Mouse (Mus musculus): Measurements from ENCODE around the gene Prr19. TPM values are rescaled to one million over a fixed set of nuclear protein-coding genes. Genes with fewer than 3 reads are reported as not detected.

Prr19 gene
- not detected for polyA plus RNA-seq (2017; shearing (Covaris generic))

GRCm38 (mm10) chr7:25301063-25301462 is at the start of gene Prr19:
Gene Prr19 (plus strand): TSS chr7:25301411.

GRCm38 (mm10) chr7:25267301-25267750 is 33.9 kb upstream of the Prr19 start, which contains the start of gene Cic:
Gene Cic (plus strand): TSS chr7:25267704.

GRCm38 (mm10) chr7:25297454-25298325 is 3.5 kb upstream of the Prr19 start, which contains the start of gene Pafah1b3:
Gene Pafah1b3 (minus strand): TSS chr7:25297986.

GRCm38 (mm10) chr7:25305956-25306613 is 4.9 kb downstream of the Prr19 start, which contains the start of gene Tmem145:
Gene Tmem145 (plus strand): TSS chr7:25306106.

GRCm38 (mm10) chr7:25316532-25317445 is 15.6 kb downstream of the Prr19 start, which contains the start of gene Megf8:
Gene Megf8 (plus strand): TSS chr7:25317164.

Other genes starting within 250 kb of the Prr19 start
- 11.5 TPM for gene Grik5, start 229.1 kb upstream of the Prr19 start, polyA plus RNA-seq (2017; shearing (Covaris generic))
- 31.1 TPM for gene Zfp574, start 228.8 kb upstream of the Prr19 start, polyA plus RNA-seq (2017; shearing (Covaris generic))
- 113 TPM for gene Pou2f2, start 121.7 kb upstream of the Prr19 start, polyA plus RNA-seq (2017; shearing (Covaris generic))
- 113 TPM for gene Dedd2, start 80.8 kb upstream of the Prr19 start, polyA plus RNA-seq (2017; shearing (Covaris generic))
- gene Zfp526, start 80.0 kb upstream of the Prr19 start, polyA plus RNA-seq (2017; shearing (Covaris generic)) = 4.9 TPM
- 102 TPM for gene Gsk3a, start 63.6 kb upstream of the Prr19 start, polyA plus RNA-seq (2017; shearing (Covaris generic))
- gene Erf, start 50.6 kb upstream of the Prr19 start, polyA plus RNA-seq (2017; shearing (Covaris generic)) = 2.6 TPM
- gene Cic, start 33.7 kb upstream of the Prr19 start, polyA plus RNA-seq (2017; shearing (Covaris generic)) = 38.0 TPM
- gene Pafah1b3, start 3.4 kb upstream of the Prr19 start, polyA plus RNA-seq (2017; shearing (Covaris generic)) = 36.8 TPM
- gene Tmem145, start 4.7 kb downstream of the Prr19 start, polyA plus RNA-seq (2017; shearing (Covaris generic)) = not detected
- 0.13 TPM for gene Megf8, start 15.8 kb downstream of the Prr19 start, polyA plus RNA-seq (2017; shearing (Covaris generic))
- gene Cnfn, start 68.3 kb downstream of the Prr19 start, polyA plus RNA-seq (2017; shearing (Covaris generic)) = not detected
- gene Lipe, start 97.3 kb downstream of the Prr19 start, polyA plus RNA-seq (2017; shearing (Covaris generic)) = 19.4 TPM
- not detected for gene Cxcl17, start 111.5 kb downstream of the Prr19 start, polyA plus RNA-seq (2017; shearing (Covaris generic))
- 0.72 TPM for gene Ceacam1, start 176.2 kb downstream of the Prr19 start, polyA plus RNA-seq (2017; shearing (Covaris generic))
- 0.39 TPM for gene Ceacam2, start 238.4 kb downstream of the Prr19 start, polyA plus RNA-seq (2017; shearing (Covaris generic))